Mouse (Mus musculus) midbrain, embryonic 14.5 days (tissue): ENCODE measurements around the gene Gramd4. TPM values are rescaled to one million over a fixed set of nuclear protein-coding genes. Genes with fewer than 3 reads are reported as not detected.
A peak's percentile ranks its signal among the peaks of the same experiment; 100 is the strongest.
"Not testable (repeated sequence)": the region's sequence is repeated elsewhere in the genome, so short reads cannot be mapped to it uniquely, and the experiment has no call there.

Experiments used
- ATAC-seq: fragments of 200-750 bp; cut with Nextera tagmentation; 2 replicates; pipeline ENCODE4 v1.8.0; 2017; ENCODE audit warnings: moderate number of reproducible peaks, moderate library complexity; ENCODE audit not compliant: low FRiP score, low TSS enrichment
- DNase-seq: peaks from one replicate; pipeline ENCODE4 v3.0.0-alpha.2; 2015
- H3K27ac ChIP-seq: fragments of 300-500 bp; sonication (generic); replicated peaks from 2 replicates; pipeline ENCODE4 v1.5.1; 2014; ENCODE audit warnings: mild to moderate bottlenecking, low read depth, low read length, moderate library complexity
- H3K27me3 ChIP-seq: fragments of 300-500 bp; sonication (generic); 2 replicates; pipeline ENCODE4 v1.6.1; 2014; ENCODE audit warnings: low read length, control low read depth, mixed read lengths; ENCODE audit not compliant: control insufficient read depth, insufficient read depth
- H3K36me3 ChIP-seq: fragments of 300-500 bp; sonication (generic); 2 replicates; pipeline ENCODE4 v1.6.1; 2014; ENCODE audit warnings: low read length, control low read depth; ENCODE audit not compliant: control insufficient read depth, insufficient read depth
- H3K4me1 ChIP-seq: fragments of 300-500 bp; sonication (generic); 2 replicates; pipeline ENCODE4 v1.6.1; 2014; ENCODE audit warnings: mild to moderate bottlenecking, antibody characterized with exemption, low read length, control low read depth; ENCODE audit not compliant: control insufficient read depth, insufficient read depth
- H3K4me2 ChIP-seq: fragments of 300-500 bp; sonication (generic); 2 replicates; pipeline ENCODE4 v1.6.1; 2014; ENCODE audit warnings: mild to moderate bottlenecking, low read length, moderate library complexity
- H3K4me3 ChIP-seq: fragments of 300-500 bp; sonication (generic); replicated peaks from 2 replicates; pipeline ENCODE4 v1.5.1; 2014; ENCODE audit warnings: low read depth, low read length
- H3K9ac ChIP-seq: fragments of 300-500 bp; sonication (generic); replicated peaks from 2 replicates; pipeline ENCODE4 v1.6.1; 2014; ENCODE audit warnings: mild to moderate bottlenecking, low read length, moderate library complexity
- H3K9me3 ChIP-seq: fragments of 300-500 bp; sonication (generic); 2 replicates; pipeline ENCODE4 v1.6.1; 2016; ENCODE audit warnings: low read length, control low read depth, mixed read lengths; ENCODE audit not compliant: control insufficient read depth
- WGBS: fragments of 180-500 bp; shearing (Covaris S2); extraction: QIAGEN DNeasy Blood & Tissue Kit; methylation state at CpG from one replicate; pipeline ENCODE4 v1.1.7; 2014; 5-methylcytosine and 5-hydroxymethylcytosine counted together
- polyA plus RNA-seq: library from polyadenylated mRNA; unstranded; fragments of >200 nt; fragmentation: Nextera tagmentation; extraction: Ambion mirVana; gene quantifications from 2 replicates; pipeline ENCODE4 v1.2.1, GENCODE M21; 2014

Gene Gramd4
- polyA plus RNA-seq, 1 experiment from 2014 or later, result 29.5 TPM

DNA sequence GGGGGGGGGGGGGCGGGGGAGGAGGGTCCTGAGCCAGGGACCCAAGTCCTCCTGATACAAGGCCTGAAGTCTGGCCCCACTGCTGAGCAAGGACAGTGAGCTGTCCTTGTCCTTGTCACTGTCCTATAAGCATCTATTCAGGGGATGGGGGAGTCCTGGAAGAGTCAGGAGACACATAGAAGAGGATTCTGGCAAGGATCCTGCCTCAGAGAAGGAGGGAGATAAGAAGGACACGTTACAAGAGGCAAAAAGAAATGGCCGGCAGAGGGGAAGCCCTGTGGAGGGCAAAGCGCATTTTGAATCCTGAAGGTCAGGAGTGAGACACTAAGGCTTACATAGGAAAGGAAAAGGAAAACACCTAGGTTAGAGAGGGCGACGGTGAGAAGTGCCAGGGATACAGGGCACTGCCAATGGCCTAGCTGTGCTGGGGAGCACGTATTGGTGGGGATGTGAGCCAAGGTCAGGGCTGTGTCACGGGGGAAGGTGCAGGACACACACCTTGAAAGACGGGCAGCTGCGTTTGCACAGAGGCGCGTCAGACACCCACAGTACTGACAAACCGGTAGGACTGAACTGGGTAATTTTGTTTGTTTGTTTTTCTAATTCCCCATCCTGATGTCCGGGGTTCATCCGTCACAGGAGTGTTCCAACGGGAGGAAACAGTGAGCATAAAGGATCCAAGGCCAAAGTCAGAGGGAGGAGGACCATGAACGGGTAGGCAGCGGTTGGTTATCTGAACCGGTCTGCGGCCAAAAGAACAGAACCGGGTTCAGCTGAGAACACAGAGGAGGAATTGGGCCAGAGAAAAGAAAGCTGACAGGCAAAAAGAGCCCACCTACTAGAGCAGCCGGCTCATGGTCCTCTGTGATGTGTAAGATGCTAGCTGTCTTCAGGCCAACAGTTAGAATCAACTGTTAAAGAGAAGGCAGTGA, 119.5 kb downstream of the Gramd4 start:
- 91% methylated on average over 21 of the region's 22 CpGs for WGBS
- H3K27me3 ChIP-seq, result no peaks in the 10 kb centered on the region
- no peaks in the 10 kb centered on the region for H3K9me3 ChIP-seq
- no peaks in the 10 kb centered on the region for H3K36me3 ChIP-seq
- H3K4me1 ChIP-seq, result 0 out of 2 replicates have a peak, but pooled peaks cover 8% of the 10 kb centered on the region
- no peak for ATAC-seq
- H3K27ac ChIP-seq, result no peak overlapping the region
- H3K4me2 ChIP-seq, result no peak overlapping the region
- H3K9ac ChIP-seq, result no peak overlapping the region
- H3K4me3 ChIP-seq, result no peak overlapping the region
- DNase-seq, result no peak

- H3K4me2 ChIP-seq, H3K27me3 ChIP-seq, H3K27ac ChIP-seq, H3K36me3 ChIP-seq, H3K4me3 ChIP-seq, H3K9me3 ChIP-seq, DNase-seq, ATAC-seq, H3K9ac ChIP-seq: not testable (repeated sequence)
- peaks cover 11% of the 10 kb centered on the region; the same call in 1 of the 2 replicates for H3K4me1 ChIP-seq
- WGBS, result 91% methylated on average over 2 of the region's 2 CpGs
Measured at GRCm38 (mm10) chr15:86177703-86178251, 120.3 kb downstream of the Gramd4 start.

- H3K4me3 ChIP-seq, result no peak overlapping the region
- no peak overlapping the region for H3K4me2 ChIP-seq
- H3K27me3 ChIP-seq, result no peaks in the 10 kb centered on the region
- no peak overlapping the region for H3K27ac ChIP-seq
- no peaks in the 10 kb centered on the region for H3K36me3 ChIP-seq
- peaks cover 11% of the 10 kb centered on the region; the same call in 1 of the 2 replicates for H3K4me1 ChIP-seq
- no peak for ATAC-seq
- DNase-seq, result no peak
- H3K9me3 ChIP-seq, result no peaks in the 10 kb centered on the region
- no peak overlapping the region for H3K9ac ChIP-seq
- WGBS, result 91% methylated on average over 6 of the region's 6 CpGs
Measured at GRCm38 (mm10) chr15:86178594-86178993, 121.1 kb downstream of the Gramd4 start.

DNA sequence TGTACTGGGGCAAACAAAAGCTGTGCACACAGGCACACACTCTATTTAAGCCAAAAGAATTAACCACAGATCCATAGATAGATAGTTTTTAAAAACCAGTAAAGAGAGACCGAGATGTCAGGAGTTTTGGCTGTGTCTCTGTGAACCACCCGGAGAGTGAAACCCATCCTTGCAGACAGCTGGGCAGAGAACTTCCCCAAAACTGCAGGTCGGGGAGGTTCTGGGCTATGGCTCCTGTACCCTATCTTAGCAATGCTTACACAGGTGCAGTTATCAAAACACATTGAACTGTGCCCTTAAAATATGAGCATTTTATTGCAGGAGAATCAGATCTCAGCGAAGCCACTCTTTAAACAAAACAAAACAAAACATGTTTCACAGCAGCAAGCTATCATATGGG, 122.9 kb downstream of the Gramd4 start:
- 84% methylated on average over 4 of the region's 4 CpGs for WGBS
- Histone ChIP-seq H3K9ac (no peak overlapping the region), H3K4me3 (no peak overlapping the region), H3K27ac (no peak overlapping the region), H3K27me3 (no peaks in the 10 kb centered on the region), H3K4me2 (no peak overlapping the region), H3K9me3 (no peaks in the 10 kb centered on the region), H3K4me1 (peaks cover 19% of the 10 kb centered on the region), H3K36me3 (no peaks in the 10 kb centered on the region)
- ATAC-seq (no peak), DNase-seq (no peak)

DNA sequence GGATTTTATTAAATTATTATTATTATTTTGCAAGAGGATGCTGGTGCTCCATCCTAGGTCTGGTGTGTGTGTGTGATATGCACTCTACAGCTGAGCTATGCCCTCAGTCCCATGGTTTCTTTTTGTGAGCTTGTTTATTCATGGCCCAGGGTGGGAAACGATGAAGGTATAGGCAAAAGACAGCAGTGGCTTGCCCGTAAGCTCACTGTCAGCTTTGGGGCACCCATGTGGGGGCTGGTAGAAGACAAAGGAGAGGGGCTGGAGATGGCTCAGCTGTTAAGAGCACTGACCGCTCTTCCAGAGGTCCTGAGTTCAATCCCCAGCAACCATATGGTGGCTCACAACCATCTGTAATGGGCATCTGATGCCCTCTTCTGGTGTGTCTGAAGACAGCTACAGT, 123.8 kb downstream of the Gramd4 start:
- not testable (repeated sequence) for H3K4me3 ChIP-seq, H3K36me3 ChIP-seq, DNase-seq, H3K27ac ChIP-seq, ATAC-seq, H3K4me2 ChIP-seq, H3K27me3 ChIP-seq, H3K9ac ChIP-seq, H3K9me3 ChIP-seq
- 94% methylated on average over 3 of the region's 3 CpGs for WGBS
- peaks cover 19% of the 10 kb centered on the region for H3K4me1 ChIP-seq

DNA sequence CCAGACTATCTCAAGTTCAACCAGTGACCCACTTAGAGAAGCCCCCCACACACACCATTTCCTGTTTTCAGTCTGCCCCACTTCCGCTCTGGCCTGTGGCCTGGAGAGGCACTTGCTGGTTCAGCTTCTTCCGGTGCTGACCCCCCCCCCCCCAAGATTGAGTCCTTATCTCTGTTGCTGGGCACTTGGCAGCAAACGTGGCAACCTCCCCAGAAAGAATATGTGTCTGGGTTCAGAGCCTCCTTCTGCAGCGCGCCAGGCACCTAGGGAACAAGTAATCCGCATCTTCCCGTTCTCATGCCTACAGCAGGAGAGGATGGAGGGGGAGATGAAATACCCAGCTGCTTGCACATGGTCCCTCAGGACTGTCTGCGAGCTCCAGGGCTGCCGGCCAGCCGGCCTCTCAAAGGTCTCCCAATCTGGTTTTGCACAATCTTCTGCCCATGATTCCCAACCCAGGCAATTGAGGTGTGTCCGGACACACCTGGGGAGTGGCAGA, 124.5 kb downstream of the Gramd4 start:
- Histone ChIP-seq H3K27ac (no peak overlapping the region; the same call in 1 of the 2 replicates), H3K4me2 (0 out of 2 replicates have a peak overlapping the region, but pooled peaks have one; percentile 6), H3K27me3 (no peaks in the 10 kb centered on the region), H3K4me1 (peaks cover 19% of the 10 kb centered on the region), H3K9me3 (no peaks in the 10 kb centered on the region), H3K9ac (no peak overlapping the region; the same call in 1 of the 2 replicates), H3K36me3 (no peaks in the 10 kb centered on the region), H3K4me3 (no peak overlapping the region)
- WGBS, result 41% methylated on average over 11 of the region's 11 CpGs
- ATAC-seq (no peak), DNase-seq (peak; percentile 43)

GRCm38 (mm10) chr15:86182646-86183045, 125.2 kb downstream of the Gramd4 start:
- Histone ChIP-seq H3K9me3 (no peaks in the 10 kb centered on the region), H3K36me3 (no peaks in the 10 kb centered on the region), H3K27me3 (no peaks in the 10 kb centered on the region), H3K4me2 (no peak overlapping the region), H3K4me1 (peaks cover 19% of the 10 kb centered on the region), H3K4me3 (no peak overlapping the region), H3K9ac (no peak overlapping the region), H3K27ac (no peak overlapping the region)
- 54% methylated on average over 13 of the region's 13 CpGs for whole genome bisulfite sequencing
- DNase-seq, result no peak
- ATAC-seq, result no peak

- Histone ChIP-seq H3K36me3 (no peaks in the 10 kb centered on the region), H3K27ac (no peak overlapping the region), H3K9me3 (no peaks in the 10 kb centered on the region), H3K4me1 (peaks cover 24% of the 10 kb centered on the region), H3K4me3 (no peak overlapping the region), H3K27me3 (no peaks in the 10 kb centered on the region), H3K4me2 (no peak overlapping the region), H3K9ac (no peak overlapping the region)
- ATAC-seq (no peak), DNase-seq (no peak)
- WGBS, result 91% methylated on average over 8 of the region's 8 CpGs
Measured at GRCm38 (mm10) chr15:86183484-86183883, 126.0 kb downstream of the Gramd4 start.
